Mouse (Mus musculus): Measurements from ENCODE around the gene Ephb4.

- TF ChIP-seq POLR2A (IDR thresholded peaks at IDR 0.05; ENCODE audit: insufficient read depth, low read depth, low read length) (no peak), CTCF (IDR thresholded peaks at IDR 0.05; ENCODE audit: insufficient read depth, low read depth, low read length) (no peak)
Observed at GRCm38 (mm10) chr5:137301253-137301652, 48.7 kb upstream of the Ephb4 start.

Measured in olfactory bulb, adult 2 months (tissue).